Mouse (Mus musculus) cerebellum, adult 9-11 months (tissue): ENCODE measurements around the gene Cyp2b10.
"Not testable (repeated sequence)": the region's sequence is repeated elsewhere in the genome, so short reads cannot be mapped to it uniquely, and the experiment has no call there.

ENCODE experiments used
- DNase-seq: peaks from one replicate; pipeline ENCODE4 v3.0.0; 2022

Cyp2b10 gene

GRCm38 (mm10) chr7:25897411-25897810 lies at the start of gene Cyp2b10:
Gene Cyp2b10 (plus strand): TSS chr7:25897620.
- DNase-seq, result no peak

- DNase-seq, result peak; percentile 52
Measured at GRCm38 (mm10) chr7:25847722-25848443, 49.5 kb upstream of the Cyp2b10 start.

DNA sequence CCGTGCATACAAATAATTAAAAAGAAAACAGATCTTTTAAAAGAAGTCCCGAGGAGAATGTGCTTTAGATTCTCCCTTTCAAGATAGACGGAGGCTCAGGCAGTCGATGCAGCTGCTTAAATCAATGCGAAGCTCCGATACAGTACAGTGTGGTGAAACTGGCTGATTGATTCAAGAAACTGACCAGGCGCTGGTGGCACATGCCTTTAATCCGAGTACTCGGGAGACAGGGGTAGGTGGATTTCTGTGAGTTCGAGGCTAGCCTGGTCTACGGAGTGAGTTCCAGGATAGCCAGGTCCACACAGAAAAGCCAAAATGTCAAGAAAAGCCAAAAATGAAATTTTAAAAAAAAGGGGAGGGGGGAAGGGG lies 49.0 kb upstream of the Cyp2b10 start:
- DNase-seq, result peak; percentile 1

DNA sequence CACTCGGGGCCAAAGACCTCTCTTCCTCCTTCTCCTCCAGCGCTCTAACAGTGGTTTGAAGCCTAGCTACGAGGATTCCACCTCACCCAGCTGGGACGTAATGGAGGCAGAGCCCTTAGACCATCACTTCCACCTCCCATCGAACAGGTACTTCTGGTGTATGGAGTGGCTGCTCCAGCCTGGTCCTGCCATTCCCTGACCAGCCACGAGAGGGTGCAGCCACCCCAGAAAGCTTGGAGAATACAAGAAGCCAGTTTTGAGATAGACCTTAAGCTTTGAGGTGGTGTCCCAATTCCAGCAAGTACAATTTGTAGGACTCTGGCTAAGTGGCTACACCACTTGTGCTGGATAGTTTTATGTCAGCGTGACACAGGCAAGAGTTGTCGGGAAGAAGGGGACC lies 42.3 kb upstream of the Cyp2b10 start:
- no peak for DNase-seq

- DNase-seq, result no peak
Measured at GRCm38 (mm10) chr7:25859962-25860870, 37.2 kb upstream of the Cyp2b10 start.

- DNase-seq, result no peak
Measured at GRCm38 (mm10) chr7:25862365-25862764, 35.1 kb upstream of the Cyp2b10 start.

DNA sequence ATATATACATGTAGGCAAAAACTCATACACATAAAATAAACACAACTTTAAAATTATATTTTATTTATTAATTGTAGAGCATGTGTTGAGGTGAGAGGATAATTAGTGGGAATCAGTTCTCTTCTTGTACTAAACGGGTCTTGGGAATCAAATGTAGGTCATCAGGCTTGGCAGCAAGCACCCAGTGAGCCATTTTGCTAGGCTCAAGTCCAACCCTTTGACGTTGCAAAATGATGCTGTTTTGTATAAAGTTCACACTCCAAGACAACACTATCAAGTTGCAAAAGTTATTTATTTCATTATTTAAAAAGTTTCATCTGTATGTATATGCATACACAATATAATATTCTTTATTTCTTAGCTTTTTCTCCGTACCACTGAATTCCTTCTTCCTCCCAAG lies 33.7 kb upstream of the Cyp2b10 start:
- no peak for DNase-seq

DNA sequence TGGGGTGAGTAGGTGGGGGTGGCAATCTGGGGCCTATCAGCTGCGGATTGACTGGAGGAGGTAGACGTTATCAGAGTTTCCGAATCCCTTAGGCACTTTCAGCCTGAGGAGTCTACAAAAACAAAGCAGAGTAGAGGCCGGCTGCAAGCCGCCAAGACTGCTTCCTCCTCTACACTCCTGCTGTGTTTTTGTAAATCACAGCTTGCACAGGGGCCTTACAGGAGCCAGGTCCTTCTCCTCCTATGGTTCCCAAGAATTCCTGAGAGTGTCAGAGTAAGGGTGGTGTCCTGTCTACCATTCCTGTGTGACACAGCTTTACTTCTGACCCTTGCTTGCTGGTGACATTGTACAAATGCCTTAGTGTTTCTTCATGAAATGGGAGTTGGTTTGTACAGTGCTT lies 32.6 kb upstream of the Cyp2b10 start:
- DNase-seq, result no peak

DNA sequence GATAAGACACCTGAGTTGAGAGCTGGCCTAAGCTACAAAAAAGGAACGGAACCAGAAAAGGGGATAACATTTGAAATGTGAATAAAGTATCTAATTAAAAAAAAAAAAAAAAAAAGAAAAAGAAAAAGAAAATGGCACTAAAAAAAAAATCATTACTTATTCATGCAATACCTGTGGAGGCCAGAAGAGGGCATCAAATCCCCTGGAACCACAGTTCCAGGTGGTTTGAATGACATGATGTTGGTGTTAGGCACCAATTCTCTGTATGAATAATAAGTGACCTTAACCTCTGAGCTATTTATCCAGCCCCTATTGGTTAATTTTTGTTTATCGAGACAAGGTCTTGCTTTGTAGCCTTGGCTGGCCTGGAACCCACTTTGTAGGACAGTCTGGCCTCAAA lies 27.6 kb upstream of the Cyp2b10 start:
- DNase-seq, result no peak

DNA sequence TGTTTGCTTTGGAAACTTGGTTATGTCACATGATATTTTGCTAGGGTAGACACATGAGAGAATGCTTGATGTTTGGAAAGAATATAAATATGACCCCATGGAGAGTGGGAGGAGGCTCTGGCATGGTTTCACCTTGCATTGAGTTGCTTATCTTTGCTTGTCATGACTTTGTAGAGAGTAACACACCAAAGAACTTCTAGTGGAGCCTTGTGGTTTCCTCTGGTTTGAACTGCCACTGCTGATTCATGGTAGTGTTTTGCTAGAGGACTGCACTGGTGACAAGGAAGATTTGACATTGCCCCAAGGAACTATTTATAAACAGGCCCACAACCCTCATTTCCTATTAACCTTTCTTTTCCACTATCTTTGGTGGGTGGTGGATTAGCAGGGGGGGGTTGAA lies 24.8 kb upstream of the Cyp2b10 start:
- no peak for DNase-seq

DNA sequence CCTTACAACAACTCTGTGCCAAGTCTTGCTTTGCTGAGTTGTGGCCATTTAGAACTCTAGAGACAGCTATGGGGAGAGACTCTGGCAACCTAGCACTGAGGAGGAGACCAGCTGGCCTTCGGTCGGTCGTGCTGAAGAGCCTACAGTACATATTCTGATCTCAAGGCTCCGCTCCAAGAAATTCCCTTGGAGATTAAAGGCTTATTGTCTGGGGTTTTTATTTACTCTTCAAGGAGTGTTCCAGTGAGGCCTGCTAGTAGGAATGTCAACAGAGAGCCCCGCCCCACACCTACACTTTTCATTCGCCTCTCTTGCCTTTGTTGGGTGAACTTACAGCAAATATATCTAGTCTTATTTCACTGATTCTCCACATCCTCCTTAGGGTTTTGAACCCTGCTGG lies 18.7 kb upstream of the Cyp2b10 start:
- DNase-seq, result no peak

- DNase-seq, result not testable (repeated sequence)
Measured at GRCm38 (mm10) chr7:25880721-25881120, 16.7 kb upstream of the Cyp2b10 start.

DNA sequence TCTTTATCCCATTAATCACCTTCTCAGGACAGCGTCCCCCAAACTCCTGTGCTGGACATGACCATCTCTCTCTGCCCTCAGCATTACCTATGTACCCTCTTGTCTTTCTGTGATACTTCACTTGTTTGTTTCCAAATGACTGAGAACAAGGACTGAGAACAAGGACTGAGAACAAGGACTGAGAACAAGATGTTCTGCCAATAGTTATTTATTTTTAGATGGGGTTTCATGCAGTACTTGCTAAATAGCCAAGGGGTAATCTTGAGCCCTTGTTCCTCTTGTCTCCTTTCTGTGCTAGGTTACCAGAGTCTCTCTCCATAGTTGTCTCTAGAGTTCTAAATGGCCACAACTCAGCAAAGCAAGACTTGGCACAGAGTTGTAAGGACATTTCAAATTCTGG lies 13.1 kb upstream of the Cyp2b10 start:
- DNase-seq, result no peak

DNA sequence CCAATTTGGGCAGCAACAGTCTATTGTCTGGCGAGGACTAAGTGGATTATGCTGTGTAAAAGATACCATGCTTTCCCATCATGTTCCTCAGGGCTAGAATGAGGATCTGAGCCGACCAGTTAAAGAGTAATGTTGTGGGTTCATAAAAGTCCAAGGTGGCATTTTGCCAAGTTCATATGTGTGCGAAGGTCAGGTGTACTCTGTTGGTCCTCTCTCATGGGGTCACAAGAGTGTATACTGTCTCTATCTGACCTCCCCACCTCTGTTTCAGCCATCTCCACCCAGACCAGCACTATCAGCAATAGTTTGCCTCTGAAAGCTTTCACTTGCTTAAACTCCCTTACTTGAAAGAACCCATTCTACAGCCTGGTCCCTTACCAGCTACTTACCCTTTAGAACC lies 9.7 kb upstream of the Cyp2b10 start:
- DNase-seq, result no peak

- DNase-seq, result no peak
Measured at GRCm38 (mm10) chr7:25893159-25893558, 4.3 kb upstream of the Cyp2b10 start.

DNA sequence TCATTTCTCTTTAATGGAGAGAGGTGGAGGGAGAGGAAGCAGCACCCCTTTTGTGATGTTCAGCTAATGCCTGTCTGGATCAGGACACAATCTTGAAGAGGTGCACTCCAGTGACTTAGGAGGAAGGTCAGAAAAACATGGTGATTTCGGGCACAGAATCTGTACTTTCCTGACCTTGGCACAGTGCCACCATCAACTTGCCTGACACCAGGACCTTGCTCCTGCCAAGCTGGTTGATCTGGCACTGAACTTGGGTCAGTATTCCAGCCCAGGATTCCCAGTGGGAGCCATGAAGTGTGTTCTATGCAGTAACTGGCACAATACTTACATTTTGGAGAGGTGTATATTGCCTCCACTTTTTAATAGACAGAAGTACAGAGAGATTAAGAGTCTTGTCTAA lies 2.3 kb upstream of the Cyp2b10 start:
- no peak for DNase-seq

GRCm38 (mm10) chr7:25898064-25898463 lies 644 bp downstream of the Cyp2b10 start:
- DNase-seq, result no peak

DNA sequence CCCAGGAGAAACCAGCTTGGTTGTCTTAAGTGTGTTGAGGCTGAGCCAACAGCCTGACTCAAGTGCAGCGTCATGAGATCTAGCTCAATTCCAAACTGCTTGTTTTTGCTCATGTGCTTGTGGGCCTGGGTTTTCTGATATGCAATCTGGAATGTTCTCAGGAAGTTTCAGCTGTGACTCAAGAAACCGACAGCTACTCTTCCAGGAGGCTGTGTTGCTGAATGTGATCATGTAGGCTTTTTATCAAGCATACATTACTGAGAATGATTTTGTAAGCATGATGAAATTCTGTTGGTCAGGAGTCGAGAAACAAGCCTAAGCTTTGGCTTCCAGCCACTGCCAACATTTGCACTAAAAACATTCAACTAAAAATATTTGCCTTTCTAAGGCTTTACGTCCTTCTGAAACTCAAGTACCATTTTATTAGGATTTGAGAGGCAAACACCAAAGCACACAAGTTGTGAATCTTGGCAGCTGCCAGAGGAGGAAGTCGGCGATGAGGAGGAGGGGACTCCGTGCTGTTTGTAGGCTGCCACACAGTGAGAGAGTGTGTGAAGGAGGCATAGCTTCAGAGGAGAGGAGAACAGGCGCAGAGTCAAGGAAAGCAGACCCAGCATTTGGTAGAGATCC lies 4.8 kb downstream of the Cyp2b10 start:
- DNase-seq, result no peak

- DNase-seq, result no peak
Measured at GRCm38 (mm10) chr7:25903156-25903555, 5.7 kb downstream of the Cyp2b10 start.

DNA sequence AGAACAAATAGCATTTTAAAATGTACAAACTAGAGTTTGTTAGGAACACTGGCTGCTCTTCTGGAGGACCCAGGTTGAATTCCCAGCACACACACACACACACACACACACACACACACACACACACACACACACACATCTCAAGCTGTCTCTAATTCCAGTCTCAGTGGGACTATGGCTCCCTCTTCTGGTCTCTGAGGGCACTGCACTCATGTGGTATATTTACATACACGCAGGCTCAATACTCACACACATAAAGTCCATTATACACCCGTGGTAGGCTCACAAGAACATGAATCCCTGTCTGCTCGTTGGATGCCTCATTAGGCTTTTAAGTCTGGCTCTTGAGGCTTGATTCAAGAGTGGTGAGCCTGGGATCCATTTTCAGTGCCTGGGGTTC lies 6.6 kb downstream of the Cyp2b10 start:
- no peak for DNase-seq

DNA sequence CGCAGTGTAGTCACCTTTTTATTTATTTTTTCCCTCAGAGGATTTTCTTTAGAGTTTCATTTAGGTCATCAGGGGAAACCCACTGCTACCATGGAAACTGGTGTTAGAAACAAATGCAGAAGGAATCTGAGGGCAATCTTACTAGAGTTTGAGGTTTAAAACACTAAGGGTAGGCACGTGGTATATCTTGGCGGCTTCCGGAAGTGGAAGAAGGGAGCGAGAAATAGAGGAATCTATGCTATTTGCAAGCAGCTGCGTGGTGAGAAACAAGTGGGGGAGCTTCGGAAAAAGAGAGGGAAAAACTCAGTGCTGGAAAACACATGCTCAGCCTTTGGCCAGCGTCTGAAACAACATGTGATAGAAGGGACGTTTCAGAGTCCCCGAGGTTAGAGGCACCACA lies 7.1 kb downstream of the Cyp2b10 start:
- DNase-seq, result no peak

- no peak for DNase-seq
Measured at GRCm38 (mm10) chr7:25907380-25907779, 10.0 kb downstream of the Cyp2b10 start.

GRCm38 (mm10) chr7:25910046-25910445 lies 12.6 kb downstream of the Cyp2b10 start:
- DNase-seq, result no peak

- no peak for DNase-seq
Measured at GRCm38 (mm10) chr7:25916116-25916515, 18.7 kb downstream of the Cyp2b10 start.
